Mouse (Mus musculus) midbrain, postnatal 0 days (tissue): ENCODE measurements at regions not wholly inside any gene's neighbourhood (a gene's known extent, or its start where the extent isn't known, plus 50 kb on each side); places are given as distances from the start of the nearest gene placed in this dataset.

Experiments used
- ATAC-seq: fragments of 200-750 bp; cut with Nextera tagmentation; 2 replicates; pipeline ENCODE4 v1.8.0; 2017; ENCODE audit warnings: moderate number of reproducible peaks, mild to moderate bottlenecking, moderate TSS enrichment, moderate library complexity; ENCODE audit not compliant: low FRiP score
- DNase-seq: peaks from one replicate; pipeline ENCODE4 v3.0.0-alpha.2; 2015; ENCODE audit warnings: low spot score
- H3K27ac ChIP-seq: fragments of 300-500 bp; sonication (generic); 2 replicates; pipeline ENCODE4 v1.5.1; 2014; ENCODE audit warnings: low read depth, mild to moderate bottlenecking, low read length, mixed read lengths
- H3K27me3 ChIP-seq: fragments of 300-500 bp; sonication (generic); 2 replicates; pipeline ENCODE4 v1.6.1; 2014; ENCODE audit warnings: low read length, control low read depth, mixed read lengths; ENCODE audit not compliant: insufficient read depth
- H3K36me3 ChIP-seq: fragments of 300-500 bp; sonication (generic); 2 replicates; pipeline ENCODE4 v1.6.1; 2014; ENCODE audit warnings: low read length, control low read depth, mixed read lengths; ENCODE audit not compliant: insufficient read depth
- H3K4me1 ChIP-seq: fragments of 300-500 bp; sonication (generic); 2 replicates; pipeline ENCODE4 v1.6.1; 2014; ENCODE audit warnings: mild to moderate bottlenecking, control low read depth, antibody characterized with exemption, low read length, mixed read lengths; ENCODE audit not compliant: insufficient read depth
- H3K4me2 ChIP-seq: fragments of 300-500 bp; sonication (generic); 2 replicates; pipeline ENCODE4 v1.6.1; 2014; ENCODE audit warnings: low read depth, mild to moderate bottlenecking, low read length, mixed read lengths; ENCODE audit not compliant: poor library complexity, severe bottlenecking
- H3K4me3 ChIP-seq: fragments of 300-500 bp; sonication (generic); 2 replicates; pipeline ENCODE4 v1.5.1; 2014; ENCODE audit warnings: low read depth, mild to moderate bottlenecking, low read length, moderate library complexity
- H3K9ac ChIP-seq: fragments of 300-500 bp; sonication (generic); replicated peaks from 2 replicates; pipeline ENCODE4 v1.6.1; 2014; ENCODE audit warnings: mild to moderate bottlenecking, low read length, moderate library complexity, mixed read lengths; ENCODE audit not compliant: poor library complexity, severe bottlenecking
- H3K9me3 ChIP-seq: fragments of 300-500 bp; sonication (generic); 2 replicates; pipeline ENCODE4 v1.6.1; 2016; ENCODE audit warnings: low read length, control low read depth
- CTCF ChIP-seq: IDR thresholded peaks from 2 replicates; pipeline ENCODE4 v1.5.1; 2016; ENCODE audit warnings: antibody characterized with exemption, mild to moderate bottlenecking
- WGBS: fragments of 180-500 bp; shearing (Covaris S2); extraction: QIAGEN DNeasy Blood & Tissue Kit; methylation state at CpG from one replicate; pipeline ENCODE4 v1.1.7; 2014; 5-methylcytosine and 5-hydroxymethylcytosine counted together

GRCm38 (mm10) chr1:12345439-12345819, 931.5 kb downstream of the A830018L16Rik start:
- H3K27me3 ChIP-seq = no peaks in the 10 kb centered on the region
- no peaks in the 10 kb centered on the region for H3K36me3 ChIP-seq
- no peaks in the 10 kb centered on the region for H3K9me3 ChIP-seq
- 89% methylated on average over 3 of the region's 3 CpGs for WGBS
- no peak overlapping the region for H3K9ac ChIP-seq
- no peak overlapping the region for H3K4me2 ChIP-seq
- no peak for TF ChIP-seq CTCF
- H3K4me3 ChIP-seq = no peak overlapping the region
- H3K4me1 ChIP-seq = no peaks in the 10 kb centered on the region
- ATAC-seq (no peak), DNase-seq (no peak)
- no peak overlapping the region for H3K27ac ChIP-seq

GRCm38 (mm10) chr1:12354531-12354930, 940.6 kb downstream of the A830018L16Rik start:
- H3K27me3 ChIP-seq = no peaks in the 10 kb centered on the region
- H3K27ac ChIP-seq = no peak overlapping the region
- ATAC-seq (no peak), DNase-seq (no peak)
- no peaks in the 10 kb centered on the region for H3K36me3 ChIP-seq
- no peak for TF ChIP-seq CTCF
- no peak overlapping the region for H3K4me2 ChIP-seq
- no peak overlapping the region for H3K4me3 ChIP-seq
- H3K9me3 ChIP-seq = 0 out of 2 replicates have a peak, but pooled peaks cover 2% of the 10 kb centered on the region
- no peak overlapping the region for H3K9ac ChIP-seq
- no peaks in the 10 kb centered on the region for H3K4me1 ChIP-seq

DNA sequence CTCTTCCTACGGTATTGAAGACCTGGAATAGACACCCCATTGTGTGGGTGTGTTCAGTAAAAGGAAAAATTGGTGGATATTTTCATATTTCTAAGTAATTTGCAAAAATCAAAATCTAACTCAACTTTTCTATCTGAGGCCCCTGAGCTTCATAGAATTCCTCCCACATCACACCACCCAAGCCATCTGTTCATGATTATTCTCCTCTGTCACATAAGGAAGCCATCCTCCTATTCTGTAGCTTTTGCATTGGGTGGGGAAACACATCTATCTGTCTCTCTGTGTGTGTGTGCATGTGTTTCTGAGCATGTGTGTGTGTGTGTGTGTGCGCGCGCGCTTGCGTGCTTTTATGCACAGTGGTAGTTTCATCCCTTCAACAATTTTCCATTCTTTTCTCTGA, 954.0 kb downstream of the A830018L16Rik start:
- no peaks in the 10 kb centered on the region for H3K4me1 ChIP-seq
- H3K9me3 ChIP-seq = no peaks in the 10 kb centered on the region
- H3K36me3 ChIP-seq = no peaks in the 10 kb centered on the region
- no peak overlapping the region for H3K4me2 ChIP-seq
- WGBS = 94% methylated on average over 6 of the region's 6 CpGs
- H3K27me3 ChIP-seq = no peaks in the 10 kb centered on the region
- no peak overlapping the region for H3K27ac ChIP-seq
- TF ChIP-seq CTCF = no peak
- no peak for ATAC-seq
- no peak overlapping the region for H3K9ac ChIP-seq
- DNase-seq = no peak
- H3K4me3 ChIP-seq = no peak overlapping the region

GRCm38 (mm10) chr1:12372968-12373367, 959.1 kb downstream of the A830018L16Rik start:
- ATAC-seq (no peak), DNase-seq (no peak)
- H3K36me3 ChIP-seq = no peaks in the 10 kb centered on the region
- no peak overlapping the region for H3K4me2 ChIP-seq
- no peaks in the 10 kb centered on the region for H3K9me3 ChIP-seq
- H3K27ac ChIP-seq = no peak overlapping the region
- no peak overlapping the region for H3K4me3 ChIP-seq
- H3K27me3 ChIP-seq = no peaks in the 10 kb centered on the region
- H3K4me1 ChIP-seq = no peaks in the 10 kb centered on the region
- TF ChIP-seq CTCF = no peak
- H3K9ac ChIP-seq = no peak overlapping the region

DNA sequence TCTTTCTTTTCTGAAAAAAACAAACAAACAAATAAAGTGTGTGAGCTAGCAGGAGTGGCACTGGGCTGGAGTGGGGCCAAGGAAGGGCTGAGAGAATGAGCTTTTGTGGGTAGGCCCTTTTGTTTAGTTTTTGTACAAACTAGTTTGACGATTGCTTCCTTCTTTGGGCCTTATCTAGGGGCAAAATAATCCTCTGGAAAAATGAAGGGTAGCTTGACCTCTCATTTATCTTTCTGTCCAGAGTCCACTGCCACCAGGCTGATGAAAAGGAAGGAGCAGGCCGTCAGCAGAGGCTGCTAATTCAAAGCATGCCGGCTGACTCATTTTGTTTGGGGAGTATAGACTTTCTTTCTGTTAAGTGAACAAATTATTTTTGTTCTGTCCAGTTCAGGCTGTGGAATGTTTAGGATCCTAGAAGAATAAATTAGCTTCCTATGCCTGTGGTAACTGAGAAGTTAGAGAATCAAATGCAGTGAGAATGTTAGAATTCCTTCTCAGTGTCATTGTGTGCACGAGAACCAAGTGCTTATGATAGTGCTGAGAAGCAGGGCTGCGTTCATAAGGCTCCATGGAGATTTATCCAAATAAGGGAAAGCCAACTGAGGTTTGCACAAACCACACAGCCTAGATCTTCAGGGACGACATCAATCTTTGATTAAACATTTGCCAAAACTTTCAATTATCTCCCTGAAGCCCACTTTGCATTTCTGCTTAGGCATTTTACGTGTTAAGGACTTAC, 984.4 kb downstream of the A830018L16Rik start:
- no peaks in the 10 kb centered on the region for H3K36me3 ChIP-seq
- DNase-seq = no peak
- no peaks in the 10 kb centered on the region for H3K27me3 ChIP-seq
- no peak overlapping the region for H3K27ac ChIP-seq
- no peak overlapping the region for H3K4me2 ChIP-seq
- ATAC-seq = no peak
- H3K4me3 ChIP-seq = no peak overlapping the region
- WGBS = 28% methylated on average over 7 of the region's 7 CpGs
- no peaks in the 10 kb centered on the region for H3K4me1 ChIP-seq
- H3K9ac ChIP-seq = no peak overlapping the region
- no peak for TF ChIP-seq CTCF
- H3K9me3 ChIP-seq = no peaks in the 10 kb centered on the region

- Histone ChIP-seq H3K9ac (no peak overlapping the region), H3K27ac (no peak overlapping the region), H3K4me3 (no peak overlapping the region), H3K27me3 (no peaks in the 10 kb centered on the region), H3K4me1 (no peaks in the 10 kb centered on the region), H3K9me3 (no peaks in the 10 kb centered on the region), H3K4me2 (no peak overlapping the region), H3K36me3 (no peaks in the 10 kb centered on the region)
- no peak for TF ChIP-seq CTCF
- 82% methylated on average over 4 of the region's 4 CpGs for WGBS
- DNase-seq (no peak), ATAC-seq (no peak)
Observed at GRCm38 (mm10) chr1:12405391-12406270, 991.7 kb downstream of the A830018L16Rik start.
